Mouse (Mus musculus) MEL (cell line): ENCODE data around the gene Mxd4. TPM values are rescaled to one million over a fixed set of nuclear protein-coding genes. Genes with fewer than 3 reads are reported as not detected.

ENCODE experiments used
- DNase-seq: peaks from one replicate; pipeline ENCODE4 v3.0.0; 2011; ENCODE audit warnings: low read depth, low spot score
- H3K27ac ChIP-seq: 2 replicates; pipeline ENCODE4 v1.5.1; 2012; ENCODE audit warnings: low read depth, mild to moderate bottlenecking, control low read depth, low read length, moderate library complexity; ENCODE audit not compliant: control insufficient read depth
- H3K27me3 ChIP-seq, 2 experiments: fragments of 150-350 bp in 1 of 2; sonication (generic) in 1 of 2; 2 replicates each; pipeline ENCODE4 v1.6.1; 2012; ENCODE audit warnings: low read length in 2 of 2, mild to moderate bottlenecking in 2 of 2, improper control_type of control experiment in 1 of 2, moderate library complexity in 1 of 2; ENCODE audit not compliant: insufficient read depth in 2 of 2, control insufficient read depth in 1 of 2
- H3K36me3 ChIP-seq, 2 experiments: 2 replicates each; pipeline ENCODE4 v1.6.1; 2012 to 2014; ENCODE audit warnings: low read length in 2 of 2, improper control_type of control experiment in 1 of 2, inconsistent platforms in 1 of 2, mild to moderate bottlenecking in 1 of 2; ENCODE audit not compliant: insufficient read depth in 2 of 2, control insufficient read depth in 1 of 2
- H3K4me1 ChIP-seq, 2 experiments: fragments of 150-350 bp in 1 of 2; sonication (generic) in 1 of 2; 2 replicates each; pipeline ENCODE4 v1.6.1; 2012; ENCODE audit warnings: low read length in 2 of 2, improper control_type of control experiment in 1 of 2, mild to moderate bottlenecking in 1 of 2; ENCODE audit not compliant: insufficient read depth in 2 of 2, control insufficient read depth in 1 of 2
- H3K4me3 ChIP-seq, 2 experiments: fragments of 150-350 bp in 1 of 2; sonication (generic) in 1 of 2; 2 replicates each; pipeline ENCODE4 v1.5.1; 2012; ENCODE audit warnings: low read depth in 2 of 2, low read length in 2 of 2, mild to moderate bottlenecking in 2 of 2, moderate library complexity in 2 of 2, control low read depth in 1 of 2, improper control_type of control experiment in 1 of 2; ENCODE audit not compliant: control insufficient read depth in 1 of 2, insufficient read depth in 1 of 2
- H3K79me2 ChIP-seq: 2 replicates; pipeline ENCODE4 v1.6.1; 2012; ENCODE audit warnings: mild to moderate bottlenecking, low read length, moderate library complexity; ENCODE audit not compliant: control insufficient read depth, poor library complexity, insufficient read depth
- H3K9ac ChIP-seq: 2 replicates; pipeline ENCODE4 v1.6.1; 2012; ENCODE audit warnings: low read depth, mild to moderate bottlenecking, control low read depth, low read length, moderate library complexity; ENCODE audit not compliant: control insufficient read depth, poor library complexity, severe bottlenecking
- H3K9me3 ChIP-seq: fragments of 150-350 bp; sonication (generic); replicated peaks from 2 replicates; pipeline ENCODE4 v1.6.1; 2012; ENCODE audit warnings: mild to moderate bottlenecking, low read length, improper control_type of control experiment, moderate library complexity; ENCODE audit not compliant: insufficient read depth
- CHD1 ChIP-seq: IDR thresholded peaks from 2 replicates; pipeline ENCODE4 v1.6.1; 2012; ENCODE audit warnings: low read depth, mild to moderate bottlenecking, inconsistent platforms, low read length, improper control_type of control experiment
- CTCF ChIP-seq, 3 experiments: IDR thresholded peaks in 2 of 3; conservative IDR thresholded peaks in 1 of 3; 2 replicates each; pipeline ENCODE4 v1.5.1; 2011 to 2012; ENCODE audit warnings: low read length in 3 of 3, low read depth in 2 of 3, mild to moderate bottlenecking in 2 of 3, improper control_type of control experiment in 1 of 3, inconsistent platforms in 1 of 3, mixed read lengths in 1 of 3, moderate library complexity in 1 of 3; ENCODE audit not compliant: control insufficient read depth in 1 of 3, insufficient read depth in 1 of 3, poor library complexity in 1 of 3, severe bottlenecking in 1 of 3
- EP300 ChIP-seq, 2 experiments: IDR thresholded peaks; 2 replicates each; pipeline ENCODE4 v1.6.1; 2011; ENCODE audit warnings: improper control_type of control experiment in 2 of 2, low read length in 2 of 2, low read depth in 1 of 2, mild to moderate bottlenecking in 1 of 2
- GATA1 ChIP-seq: IDR thresholded peaks from 2 replicates; pipeline ENCODE4 v1.6.1; 2011; ENCODE audit warnings: low read depth, low read length, improper control_type of control experiment
- HCFC1 ChIP-seq: IDR thresholded peaks from 2 replicates; pipeline ENCODE4 v1.6.1; 2012; ENCODE audit warnings: low read depth, mild to moderate bottlenecking, inconsistent platforms, low read length, improper control_type of control experiment, moderate library complexity
- JUND ChIP-seq: IDR thresholded peaks from 2 replicates; pipeline ENCODE4 v1.6.1; 2011; ENCODE audit warnings: low read depth, mild to moderate bottlenecking, improper control_type of control experiment, low read length
- MXI1 ChIP-seq: IDR thresholded peaks from 2 replicates; pipeline ENCODE4 v1.6.1; 2011; ENCODE audit warnings: mild to moderate bottlenecking, low read depth, low read length, improper control_type of control experiment
- MYB ChIP-seq: IDR thresholded peaks from 2 replicates; pipeline ENCODE4 v1.6.1; 2011; ENCODE audit warnings: mild to moderate bottlenecking, low read depth, low read length, improper control_type of control experiment
- MYC ChIP-seq: IDR thresholded peaks from 2 replicates; pipeline ENCODE4 v1.6.1; 2011; ENCODE audit warnings: low read depth, mild to moderate bottlenecking, low read length, improper control_type of control experiment, moderate library complexity
- SMC3 ChIP-seq: IDR thresholded peaks from 2 replicates; pipeline ENCODE4 v1.6.1; 2011; ENCODE audit warnings: low read depth, low read length, improper control_type of control experiment
- UBTF ChIP-seq: IDR thresholded peaks from 2 replicates; pipeline ENCODE4 v1.6.1; 2012; ENCODE audit warnings: low read depth, mild to moderate bottlenecking, inconsistent platforms, low read length, improper control_type of control experiment, moderate library complexity, borderline replicate concordance; ENCODE audit not compliant: insufficient read depth
- USF1 ChIP-seq: IDR thresholded peaks from 2 replicates; pipeline ENCODE4 v1.6.1; 2014; ENCODE audit warnings: low read depth, mild to moderate bottlenecking, inconsistent platforms, low read length, improper control_type of control experiment, moderate library complexity
- USF2 ChIP-seq, 2 experiments: IDR thresholded peaks; 2 replicates each; pipeline ENCODE4 v1.6.1; 2011 to 2012; ENCODE audit warnings: improper control_type of control experiment in 2 of 2, low read length in 2 of 2, borderline replicate concordance in 1 of 2, inconsistent platforms in 1 of 2, low read depth in 1 of 2, mild to moderate bottlenecking in 1 of 2; ENCODE audit not compliant: insufficient read depth in 1 of 2
- ZC3H11A ChIP-seq: IDR thresholded peaks from 2 replicates; pipeline ENCODE4 v1.6.1; 2012; ENCODE audit warnings: low read depth, mild to moderate bottlenecking, inconsistent platforms, low read length, improper control_type of control experiment
- ZMIZ1 ChIP-seq: IDR thresholded peaks from 2 replicates; pipeline ENCODE4 v1.6.1; 2012; ENCODE audit warnings: low read depth, mild to moderate bottlenecking, inconsistent platforms, low read length, improper control_type of control experiment, moderate library complexity
- ZNF384 ChIP-seq: IDR thresholded peaks from 2 replicates; pipeline ENCODE4 v1.6.1; 2012; ENCODE audit warnings: low read depth, mild to moderate bottlenecking, inconsistent platforms, low read length, improper control_type of control experiment
- polyA plus RNA-seq, 2 experiments: library from polyadenylated mRNA; stranded (reverse) in 1 of 2; unstranded in 1 of 2; fragments of >175 nt in 1 of 2; fragments of >200 nt in 1 of 2; gene quantifications; 2 replicates each; pipeline versions ENCODE4 v1.2.1 to v1.2.4; 2012; ENCODE audit warnings: low replicate concordance in 2 of 2, low read depth in 1 of 2; ENCODE audit not compliant: insufficient read length in 2 of 2, insufficient read depth in 1 of 2, missing spikeins in 1 of 2
- total RNA-seq: library from RNA; depleted of rRNA; stranded (reverse); fragments of 300-350 nt; gene quantifications from 2 replicates; pipeline ENCODE4 v1.2.3, GENCODE M21; 2012

Gene Mxd4
- total and polyA plus RNA-seq, 3 experiments, result 9.7 to 13.3 TPM; not detected in 1

- no peak for DNase-seq
These were observed 9.7 kb downstream of the Mxd4 start for GRCm38 (mm10) chr5:34177821-34178220.

GRCm38 (mm10) chr5:34177091-34177490, 10.4 kb downstream of the Mxd4 start:
- Histone ChIP-seq H3K27me3 (no peaks in the 10 kb centered on the region), H3K79me2 (no peaks in the 10 kb centered on the region), H3K4me1 (0 out of 4 replicates have a peak, but pooled peaks cover 0 to 5% of the 10 kb centered on the region in 2 experiments), H3K36me3 (no peaks in the 10 kb centered on the region; a peak in 1 of 4 replicates), H3K9ac (no peak overlapping the region), H3K27ac (no peak overlapping the region), H3K9me3 (no peaks in the 10 kb centered on the region), H3K4me3 (no peak overlapping the region)
- TF ChIP-seq MYC (no peak), ZC3H11A (no peak), USF1 (no peak), ZNF384 (no peak), EP300 (IDR thresholded peaks at IDR 0.05; ENCODE audit: low read depth in 1 of 2, low read length in 2 of 2) (no peak), CHD1 (no peak), UBTF (no peak), GATA1 (no peak), MXI1 (no peak), HCFC1 (no peak)
- no peak for DNase-seq

More at GRCm38 (mm10) chr5:34177821-34178220, 9.7 kb downstream of the Mxd4 start:
- no peak overlapping the region for H3K4me3 ChIP-seq
- TF ChIP-seq MYC, result no peak
- no peak for TF ChIP-seq CHD1
- no peak for TF ChIP-seq MXI1
- TF ChIP-seq USF2 (IDR thresholded peaks at IDR 0.05; ENCODE audit: borderline replicate concordance in 1 of 2, insufficient read depth in 1 of 2, low read depth in 1 of 2, low read length in 2 of 2), result no peak
- TF ChIP-seq JUND, result no peak
- TF ChIP-seq SMC3, result no peak
- no peak for TF ChIP-seq ZMIZ1
- no peak for TF ChIP-seq CTCF (IDR thresholded peaks at IDR 0.05 in 2 of 3, conservative IDR thresholded peaks at IDR 0.05 in 1 of 3; ENCODE audit: control insufficient read depth in 1 of 3, insufficient read depth in 1 of 3, low read depth in 2 of 3, low read length in 3 of 3, poor library complexity in 1 of 3, severe bottlenecking in 1 of 3)
- TF ChIP-seq MYB, result no peak
- H3K4me1 ChIP-seq, result 0 out of 4 replicates have a peak, but pooled peaks cover 0 to 5% of the 10 kb centered on the region in 2 experiments
- no peaks in the 10 kb centered on the region for H3K9me3 ChIP-seq
- H3K79me2 ChIP-seq, result no peaks in the 10 kb centered on the region
- H3K36me3 ChIP-seq, result no peaks in the 10 kb centered on the region; a peak in 1 of 4 replicates
- H3K27ac ChIP-seq, result no peak overlapping the region
- H3K27me3 ChIP-seq, result no peaks in the 10 kb centered on the region
- no peak overlapping the region for H3K9ac ChIP-seq
